Mouse (Mus musculus): ENCODE results near the gene Mylip. TPM values are rescaled to one million over a fixed set of nuclear protein-coding genes. Genes with fewer than 3 reads are reported as not detected.

Gene Mylip
- polyA plus RNA-seq (2014; fragmentation: Illumina TruSeq; extraction: RNeasy Lipid Tissue Mini Kit (QIAGEN cat#74804); ENCODE audit: low read depth, low replicate concordance), result 31.1 TPM

GRCm38 (mm10) chr13:45389448-45390311, at the start of gene Mylip:
Mylip (plus strand) TSS chr13:45389742.

Other genes with a start within 250 kb of the Mylip start
- gene Gmpr, start 117.7 kb downstream of the Mylip start, polyA plus RNA-seq (2014; fragmentation: Illumina TruSeq; extraction: RNeasy Lipid Tissue Mini Kit (QIAGEN cat#74804); ENCODE audit: low read depth, low replicate concordance), result 2.5 TPM